Comparison of ENCODE assay signal across 8 mouse cellular contexts in genomic region chr16:64873416-64874305, GRCm38 (mm10). TPM values are rescaled to one million over a fixed set of nuclear protein-coding genes. Genes with fewer than 3 reads are reported as not detected.
A peak's percentile ranks its signal among the peaks of the same experiment; 100 is the strongest.
DNase-seq lines count a peak whose midpoint lies in the region; ATAC-seq and TF ChIP-seq lines count a peak whose summit lies in the region.

No protein-coding gene starts in this region.

- TF ChIP-seq POLR2A in limb, embryonic 14.5 days (IDR thresholded peaks at IDR 0.05; ENCODE audit: borderline replicate concordance, extremely low read depth, insufficient read depth, insufficient read length): peak; percentile 61; the same call in 1 of the 2 replicates
- peak; percentile 56; the same call in 1 of the 2 replicates for TF ChIP-seq POLR2A in spleen, adult 2 months (IDR thresholded peaks at IDR 0.05; ENCODE audit: low read depth, low read length)

- peak overlapping the region; percentile 88 for H3K27ac ChIP-seq in embryonic facial prominence, embryonic 13.5 days
- peak overlapping the region; percentile 89 for H3K27ac ChIP-seq in limb, embryonic 14.5 days (replicated peaks; ENCODE audit: low read depth, low read length)
- H3K27ac ChIP-seq in midbrain, embryonic 16.5 days (ENCODE audit: low read length): no peak overlapping the region
- H3K27ac ChIP-seq in spleen, adult 2 months (ENCODE audit: insufficient read depth, low read length): peak overlapping the region; percentile 97

- no peaks in the 10 kb centered on the region for H3K9me3 ChIP-seq in embryonic facial prominence, embryonic 13.5 days
- H3K9me3 ChIP-seq in limb, embryonic 14.5 days (ENCODE audit: control insufficient read depth, low read length): no peaks in the 10 kb centered on the region
- no peaks in the 10 kb centered on the region for H3K9me3 ChIP-seq in midbrain, embryonic 16.5 days (replicated peaks; ENCODE audit: control insufficient read depth, low read length, poor library complexity, severe bottlenecking)

- H3K4me1 ChIP-seq in embryonic facial prominence, embryonic 13.5 days: no peaks in the 10 kb centered on the region
- H3K4me1 ChIP-seq in limb, embryonic 14.5 days (ENCODE audit: control insufficient read depth, insufficient read depth, low read length): no peaks in the 10 kb centered on the region
- H3K4me1 ChIP-seq in midbrain, embryonic 16.5 days (ENCODE audit: control insufficient read depth, insufficient read depth, low read length): peaks cover 10% of the 10 kb centered on the region; the same call in 1 of the 2 replicates
- H3K4me1 ChIP-seq in spleen, adult 2 months (ENCODE audit: control insufficient read depth, insufficient read depth, insufficient read length): peaks cover 4% of the 10 kb centered on the region; the same call in 1 of the 2 replicates

- H3K9ac ChIP-seq in embryonic facial prominence, embryonic 13.5 days: peak overlapping the region; percentile 78
- peak overlapping the region; percentile 73 for H3K9ac ChIP-seq in limb, embryonic 14.5 days (ENCODE audit: low read depth, low read length, severe bottlenecking)
- H3K9ac ChIP-seq in midbrain, embryonic 16.5 days (ENCODE audit: low read depth, low read length): peak overlapping the region; percentile 63

- WGBS in embryonic facial prominence, embryonic 13.5 days: 2% methylated on average over 29 of the region's 29 CpGs
- 2% methylated on average over 29 of the region's 29 CpGs for WGBS in limb, embryonic 14.5 days
- WGBS in midbrain, embryonic 16.5 days: 3% methylated on average over 29 of the region's 29 CpGs
- under 1% methylated on average over 29 of the region's 29 CpGs for WGBS in spleen, adult 2 months

- ATAC-seq in embryonic facial prominence, embryonic 13.5 days (ENCODE audit: insufficient number of reproducible peaks, insufficient read depth, low FRiP score, low TSS enrichment, low read depth): peak; percentile 90
- peak; percentile 95 for ATAC-seq in limb, embryonic 14.5 days (ENCODE audit: low FRiP score, low read depth)
- peak; percentile 90 for ATAC-seq in midbrain, embryonic 16.5 days

- H3K4me2 ChIP-seq in embryonic facial prominence, embryonic 13.5 days: peak overlapping the region; percentile 58
- H3K4me2 ChIP-seq in limb, embryonic 14.5 days (replicated peaks; ENCODE audit: low read depth, low read length, severe bottlenecking): peak overlapping the region; percentile 55
- peak overlapping the region; percentile 92 for H3K4me2 ChIP-seq in midbrain, embryonic 16.5 days (ENCODE audit: low read length)

- DNase-seq in urinary bladder, adult 18-20 months (ENCODE audit: low spot score in 2 of 2): peak; percentile 56 to 76
- no peak for DNase-seq in urinary bladder, postnatal 10 days (ENCODE audit: low spot score)
- peak; percentile 82 for DNase-seq in heart, adult 8-10 months (ENCODE audit: low spot score)
- peak; percentile 55 to 69 for DNase-seq in kidney, adult 8-10 months
- peak; percentile 87 for DNase-seq in limb, embryonic 14.5 days (ENCODE audit: low spot score)
- peak; percentile 64 to 65 for DNase-seq in spleen, adult 2 months (ENCODE audit: low read depth in 1 of 2, low spot score in 2 of 2)

- H3K36me3 ChIP-seq in embryonic facial prominence, embryonic 13.5 days: no peaks in the 10 kb centered on the region
- H3K36me3 ChIP-seq in limb, embryonic 14.5 days (ENCODE audit: control insufficient read depth, insufficient read depth, low read length): no peaks in the 10 kb centered on the region
- H3K36me3 ChIP-seq in midbrain, embryonic 16.5 days (ENCODE audit: control insufficient read depth, insufficient read depth, low read length): no peaks in the 10 kb centered on the region
- no peaks in the 10 kb centered on the region for H3K36me3 ChIP-seq in spleen, adult 2 months (ENCODE audit: control insufficient read depth, insufficient read depth, low read length)

- no peaks in the 10 kb centered on the region for H3K27me3 ChIP-seq in embryonic facial prominence, embryonic 13.5 days
- H3K27me3 ChIP-seq in limb, embryonic 14.5 days (ENCODE audit: control insufficient read depth, insufficient read depth, low read length): no peaks in the 10 kb centered on the region
- no peaks in the 10 kb centered on the region for H3K27me3 ChIP-seq in midbrain, embryonic 16.5 days (ENCODE audit: control insufficient read depth, insufficient read depth, low read depth, low read length)
- no peaks in the 10 kb centered on the region for H3K27me3 ChIP-seq in spleen, adult 2 months (ENCODE audit: control insufficient read depth, insufficient read depth, low read length)

- peak overlapping the region; percentile 63 for H3K4me3 ChIP-seq in embryonic facial prominence, embryonic 13.5 days
- H3K4me3 ChIP-seq in limb, embryonic 14.5 days (replicated peaks; ENCODE audit: low read length): peak overlapping the region; percentile 68
- H3K4me3 ChIP-seq in midbrain, embryonic 16.5 days (ENCODE audit: low read depth, low read length): peak overlapping the region; percentile 56
- H3K4me3 ChIP-seq in spleen, adult 2 months (ENCODE audit: extremely low read depth, insufficient read depth, insufficient read length): peak overlapping the region; percentile 86

- TF ChIP-seq CTCF in spleen, adult 2 months (IDR thresholded peaks at IDR 0.05; ENCODE audit: extremely low read depth, insufficient read depth, insufficient read length, insufficient replicate concordance): no peak

RNA-seq across cellular contexts. Expression of gene Cggbp1, which starts 21.9 kb away (rescaled TPM):
- 76.2 and 86.1 TPM in 2 replicates for polyA plus RNA-seq in embryonic facial prominence, embryonic 13.5 days (2015; fragmentation: Nextera tagmentation; extraction: Ambion mirVana)
- total RNA-seq in heart, adult 8-10 months (2022): 10 to 100 TPM; 29.4 to 42.2 (median 38.7) TPM
- 47.6 and 48.4 TPM in 2 replicates for polyA plus RNA-seq in limb, embryonic 14.5 days (2012; rRNA removed)
- 102 and 105 TPM in 2 replicates for polyA plus RNA-seq in limb, embryonic 14.5 days (2014; fragmentation: Nextera tagmentation; extraction: Ambion mirVana)
- polyA plus RNA-seq in midbrain, embryonic 16.5 days (2015; fragmentation: Nextera tagmentation; extraction: Ambion mirVana): 73.4 and 82.7 TPM in 2 replicates
- polyA plus RNA-seq in spleen, adult 2 months (2012; rRNA removed): 6.9 and 7.3 TPM in 2 replicates

RNA-seq across cellular contexts. Expression of gene Zfp654, which starts 22.2 kb away (rescaled TPM):
- 6.2 and 6.8 TPM in 2 replicates for polyA plus RNA-seq in embryonic facial prominence, embryonic 13.5 days (2015; fragmentation: Nextera tagmentation; extraction: Ambion mirVana)
- total RNA-seq in heart, adult 8-10 months (2022): 10 to 100 TPM in 1 of 4 experiments, 1 to 10 TPM in 3; 8.8 to 10.0 (median 9.6) TPM
- 7.0 and 8.1 TPM in 2 replicates for polyA plus RNA-seq in limb, embryonic 14.5 days (2012; rRNA removed)
- polyA plus RNA-seq in limb, embryonic 14.5 days (2014; fragmentation: Nextera tagmentation; extraction: Ambion mirVana): 8.0 and 8.6 TPM in 2 replicates
- polyA plus RNA-seq in midbrain, embryonic 16.5 days (2015; fragmentation: Nextera tagmentation; extraction: Ambion mirVana): 5.9 and 6.1 TPM in 2 replicates
- 0.67 and 0.69 TPM in 2 replicates for polyA plus RNA-seq in spleen, adult 2 months (2012; rRNA removed)
